Mouse (Mus musculus) MEL (cell line): ENCODE measurements around the gene Gabarapl1. TPM values are rescaled to one million over a fixed set of nuclear protein-coding genes. Genes with fewer than 3 reads are reported as not detected.

Experiments used
- DNase-seq: peaks from one replicate; pipeline ENCODE4 v3.0.0; 2011; ENCODE audit warnings: low read depth, low spot score
- H3K27ac ChIP-seq: 2 replicates; pipeline ENCODE4 v1.5.1; 2012; ENCODE audit warnings: low read depth, mild to moderate bottlenecking, control low read depth, low read length, moderate library complexity; ENCODE audit not compliant: control insufficient read depth
- H3K27me3 ChIP-seq, 2 experiments: fragments of 150-350 bp in 1 of 2; sonication (generic) in 1 of 2; 2 replicates each; pipeline ENCODE4 v1.6.1; 2012; ENCODE audit warnings: low read length in 2 of 2, mild to moderate bottlenecking in 2 of 2, improper control_type of control experiment in 1 of 2, moderate library complexity in 1 of 2; ENCODE audit not compliant: insufficient read depth in 2 of 2, control insufficient read depth in 1 of 2
- H3K36me3 ChIP-seq, 2 experiments: 2 replicates each; pipeline ENCODE4 v1.6.1; 2012 to 2014; ENCODE audit warnings: low read length in 2 of 2, improper control_type of control experiment in 1 of 2, inconsistent platforms in 1 of 2, mild to moderate bottlenecking in 1 of 2; ENCODE audit not compliant: insufficient read depth in 2 of 2, control insufficient read depth in 1 of 2
- H3K4me1 ChIP-seq, 2 experiments: fragments of 150-350 bp in 1 of 2; sonication (generic) in 1 of 2; 2 replicates each; pipeline ENCODE4 v1.6.1; 2012; ENCODE audit warnings: low read length in 2 of 2, improper control_type of control experiment in 1 of 2, mild to moderate bottlenecking in 1 of 2; ENCODE audit not compliant: insufficient read depth in 2 of 2, control insufficient read depth in 1 of 2
- H3K4me3 ChIP-seq, 2 experiments: fragments of 150-350 bp in 1 of 2; sonication (generic) in 1 of 2; 2 replicates each; pipeline ENCODE4 v1.5.1; 2012; ENCODE audit warnings: low read depth in 2 of 2, low read length in 2 of 2, mild to moderate bottlenecking in 2 of 2, moderate library complexity in 2 of 2, control low read depth in 1 of 2, improper control_type of control experiment in 1 of 2; ENCODE audit not compliant: control insufficient read depth in 1 of 2, insufficient read depth in 1 of 2
- H3K79me2 ChIP-seq: 2 replicates; pipeline ENCODE4 v1.6.1; 2012; ENCODE audit warnings: mild to moderate bottlenecking, low read length, moderate library complexity; ENCODE audit not compliant: control insufficient read depth, poor library complexity, insufficient read depth
- H3K9ac ChIP-seq: 2 replicates; pipeline ENCODE4 v1.6.1; 2012; ENCODE audit warnings: low read depth, mild to moderate bottlenecking, control low read depth, low read length, moderate library complexity; ENCODE audit not compliant: control insufficient read depth, poor library complexity, severe bottlenecking
- H3K9me3 ChIP-seq: fragments of 150-350 bp; sonication (generic); replicated peaks from 2 replicates; pipeline ENCODE4 v1.6.1; 2012; ENCODE audit warnings: mild to moderate bottlenecking, low read length, improper control_type of control experiment, moderate library complexity; ENCODE audit not compliant: insufficient read depth
- BHLHE40 ChIP-seq: IDR thresholded peaks from 2 replicates; pipeline ENCODE4 v1.6.1; 2012; ENCODE audit warnings: low read depth, mild to moderate bottlenecking, inconsistent platforms, low read length, improper control_type of control experiment, borderline replicate concordance
- CTCF ChIP-seq, 3 experiments: IDR thresholded peaks in 2 of 3; conservative IDR thresholded peaks in 1 of 3; 2 replicates each; pipeline ENCODE4 v1.5.1; 2011 to 2012; ENCODE audit warnings: low read length in 3 of 3, low read depth in 2 of 3, mild to moderate bottlenecking in 2 of 3, improper control_type of control experiment in 1 of 3, inconsistent platforms in 1 of 3, mixed read lengths in 1 of 3, moderate library complexity in 1 of 3; ENCODE audit not compliant: control insufficient read depth in 1 of 3, insufficient read depth in 1 of 3, poor library complexity in 1 of 3, severe bottlenecking in 1 of 3
- E2F4 ChIP-seq: IDR thresholded peaks from 2 replicates; pipeline ENCODE4 v1.6.1; 2011; ENCODE audit warnings: low read depth, low read length, improper control_type of control experiment, borderline replicate concordance
- GABPA ChIP-seq: IDR thresholded peaks from 2 replicates; pipeline ENCODE4 v1.6.1; 2012; ENCODE audit warnings: low read depth, mild to moderate bottlenecking, inconsistent platforms, low read length, improper control_type of control experiment, moderate library complexity
- HCFC1 ChIP-seq: IDR thresholded peaks from 2 replicates; pipeline ENCODE4 v1.6.1; 2012; ENCODE audit warnings: low read depth, mild to moderate bottlenecking, inconsistent platforms, low read length, improper control_type of control experiment, moderate library complexity
- JUND ChIP-seq: IDR thresholded peaks from 2 replicates; pipeline ENCODE4 v1.6.1; 2011; ENCODE audit warnings: low read depth, mild to moderate bottlenecking, improper control_type of control experiment, low read length
- KAT2A ChIP-seq: conservative IDR thresholded peaks from 2 replicates; pipeline ENCODE4 v1.6.1; 2012; ENCODE audit warnings: low read depth, low read length, improper control_type of control experiment, inconsistent platforms
- MAFK ChIP-seq: IDR thresholded peaks from 2 replicates; pipeline ENCODE4 v1.6.1; 2011; ENCODE audit warnings: low read depth, mild to moderate bottlenecking, low read length, improper control_type of control experiment, borderline replicate concordance
- MAX ChIP-seq: IDR thresholded peaks from 2 replicates; pipeline ENCODE4 v1.6.1; 2011; ENCODE audit warnings: low read length, improper control_type of control experiment
- MAZ ChIP-seq: IDR thresholded peaks from 2 replicates; pipeline ENCODE4 v1.6.1; 2012; ENCODE audit warnings: low read depth, mild to moderate bottlenecking, inconsistent platforms, low read length, improper control_type of control experiment
- MEF2A ChIP-seq: IDR thresholded peaks from 2 replicates; pipeline ENCODE4 v1.6.1; 2014; ENCODE audit warnings: low read depth, mild to moderate bottlenecking, inconsistent platforms, low read length, improper control_type of control experiment; ENCODE audit not compliant: poor library complexity, insufficient replicate concordance, severe bottlenecking; ENCODE audit errors: extremely low read depth
- MYB ChIP-seq: IDR thresholded peaks from 2 replicates; pipeline ENCODE4 v1.6.1; 2011; ENCODE audit warnings: mild to moderate bottlenecking, low read depth, low read length, improper control_type of control experiment
- NELFE ChIP-seq: IDR thresholded peaks from 2 replicates; pipeline ENCODE4 v1.6.1; 2011; ENCODE audit warnings: low read depth, low read length, improper control_type of control experiment
- POLR2A ChIP-seq, 2 experiments: IDR thresholded peaks; 2 replicates each; pipeline ENCODE4 v1.6.1; 2011 to 2012; ENCODE audit warnings: low read length in 2 of 2, mild to moderate bottlenecking in 2 of 2, control low read depth in 1 of 2, improper control_type of control experiment in 1 of 2, low read depth in 1 of 2, moderate library complexity in 1 of 2; ENCODE audit not compliant: control insufficient read depth in 1 of 2, insufficient read depth in 1 of 2, poor library complexity in 1 of 2
- POLR2AphosphoS5 ChIP-seq: IDR thresholded peaks from 2 replicates; pipeline ENCODE4 v1.6.1; 2012; ENCODE audit warnings: low read depth, borderline replicate concordance, mild to moderate bottlenecking, inconsistent platforms, low read length, moderate library complexity, mixed read lengths
- SMC3 ChIP-seq: IDR thresholded peaks from 2 replicates; pipeline ENCODE4 v1.6.1; 2011; ENCODE audit warnings: low read depth, low read length, improper control_type of control experiment
- TBP ChIP-seq: IDR thresholded peaks from 2 replicates; pipeline ENCODE4 v1.8.0; 2011; ENCODE audit warnings: low read depth, low read length, improper control_type of control experiment
- TCF12 ChIP-seq: IDR thresholded peaks from 2 replicates; pipeline ENCODE4 v1.6.1; 2014; ENCODE audit warnings: low read depth, mild to moderate bottlenecking, inconsistent platforms, low read length, improper control_type of control experiment, moderate library complexity
- UBTF ChIP-seq: IDR thresholded peaks from 2 replicates; pipeline ENCODE4 v1.6.1; 2012; ENCODE audit warnings: low read depth, mild to moderate bottlenecking, inconsistent platforms, low read length, improper control_type of control experiment, moderate library complexity, borderline replicate concordance; ENCODE audit not compliant: insufficient read depth
- USF2 ChIP-seq, 2 experiments: IDR thresholded peaks; 2 replicates each; pipeline ENCODE4 v1.6.1; 2011 to 2012; ENCODE audit warnings: improper control_type of control experiment in 2 of 2, low read length in 2 of 2, borderline replicate concordance in 1 of 2, inconsistent platforms in 1 of 2, low read depth in 1 of 2, mild to moderate bottlenecking in 1 of 2; ENCODE audit not compliant: insufficient read depth in 1 of 2
- ZC3H11A ChIP-seq: IDR thresholded peaks from 2 replicates; pipeline ENCODE4 v1.6.1; 2012; ENCODE audit warnings: low read depth, mild to moderate bottlenecking, inconsistent platforms, low read length, improper control_type of control experiment
- ZMIZ1 ChIP-seq: IDR thresholded peaks from 2 replicates; pipeline ENCODE4 v1.6.1; 2012; ENCODE audit warnings: low read depth, mild to moderate bottlenecking, inconsistent platforms, low read length, improper control_type of control experiment, moderate library complexity
- ZNF384 ChIP-seq: IDR thresholded peaks from 2 replicates; pipeline ENCODE4 v1.6.1; 2012; ENCODE audit warnings: low read depth, mild to moderate bottlenecking, inconsistent platforms, low read length, improper control_type of control experiment
- polyA plus RNA-seq, 2 experiments: library from polyadenylated mRNA; stranded (reverse) in 1 of 2; unstranded in 1 of 2; fragments of >175 nt in 1 of 2; fragments of >200 nt in 1 of 2; gene quantifications; 2 replicates each; pipeline versions ENCODE4 v1.2.1 to v1.2.4; 2012; ENCODE audit warnings: low replicate concordance in 2 of 2, low read depth in 1 of 2; ENCODE audit not compliant: insufficient read length in 2 of 2, insufficient read depth in 1 of 2, missing spikeins in 1 of 2
- total RNA-seq: library from RNA; depleted of rRNA; stranded (reverse); fragments of 300-350 nt; gene quantifications from 2 replicates; pipeline ENCODE4 v1.2.3, GENCODE M21; 2012; rRNA removed

Gene Gabarapl1
- total and polyA plus RNA-seq, 3 experiments: 61.3 to 99.5 TPM; not detected in 1

DNA sequence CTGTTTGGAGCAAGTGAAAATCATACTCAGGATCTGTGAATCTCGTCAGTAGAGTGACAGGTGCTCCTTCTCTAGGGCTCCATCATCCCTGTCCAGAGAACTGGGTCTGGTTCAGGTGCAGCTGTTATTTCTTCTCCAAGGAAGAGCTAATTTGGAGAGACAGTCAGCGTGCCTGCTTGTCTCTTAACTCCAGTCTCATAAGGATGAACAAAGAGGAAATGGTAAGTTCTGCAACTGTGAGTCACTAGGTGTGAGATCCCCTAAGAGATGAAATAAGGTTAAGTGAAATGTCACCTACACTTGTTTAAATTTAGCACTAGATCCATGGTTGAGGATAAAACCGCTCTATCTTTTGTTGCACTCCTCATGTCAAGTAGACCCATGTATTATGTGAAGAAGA, 50.1 kb downstream of the Gabarapl1 start:
- Histone ChIP-seq H3K36me3 (no peaks in the 10 kb centered on the region), H3K79me2 (no peaks in the 10 kb centered on the region), H3K4me3 (no peak overlapping the region), H3K9ac (no peak overlapping the region), H3K9me3 (no peaks in the 10 kb centered on the region), H3K27ac (no peak overlapping the region), H3K4me1 (no peaks in the 10 kb centered on the region), H3K27me3 (peaks cover 0 to 2% of the 10 kb centered on the region in 2 experiments; a peak in 2 of 4 replicates)
- TF ChIP-seq TCF12 (no peak), NELFE (no peak), MYB (no peak), MAFK (no peak), MAX (no peak), MAZ (no peak), BHLHE40 (no peak), USF2 (IDR thresholded peaks at IDR 0.05; ENCODE audit: borderline replicate concordance in 1 of 2, insufficient read depth in 1 of 2, low read depth in 1 of 2, low read length in 2 of 2) (no peak), E2F4 (no peak), POLR2AphosphoS5 (no peak), UBTF (no peak), SMC3 (no peak), ZNF384 (no peak), POLR2A (IDR thresholded peaks at IDR 0.05; ENCODE audit: control insufficient read depth in 1 of 2, insufficient read depth in 1 of 2, low read depth in 1 of 2, low read length in 2 of 2, poor library complexity in 1 of 2) (no peak), JUND (no peak), CTCF (IDR thresholded peaks at IDR 0.05 in 2 of 3, conservative IDR thresholded peaks at IDR 0.05 in 1 of 3; ENCODE audit: control insufficient read depth in 1 of 3, insufficient read depth in 1 of 3, low read depth in 2 of 3, low read length in 3 of 3, poor library complexity in 1 of 3, severe bottlenecking in 1 of 3) (no peak), MEF2A (no peak), ZMIZ1 (no peak), GABPA (no peak), KAT2A (no peak)
- no peak for DNase-seq

DNA sequence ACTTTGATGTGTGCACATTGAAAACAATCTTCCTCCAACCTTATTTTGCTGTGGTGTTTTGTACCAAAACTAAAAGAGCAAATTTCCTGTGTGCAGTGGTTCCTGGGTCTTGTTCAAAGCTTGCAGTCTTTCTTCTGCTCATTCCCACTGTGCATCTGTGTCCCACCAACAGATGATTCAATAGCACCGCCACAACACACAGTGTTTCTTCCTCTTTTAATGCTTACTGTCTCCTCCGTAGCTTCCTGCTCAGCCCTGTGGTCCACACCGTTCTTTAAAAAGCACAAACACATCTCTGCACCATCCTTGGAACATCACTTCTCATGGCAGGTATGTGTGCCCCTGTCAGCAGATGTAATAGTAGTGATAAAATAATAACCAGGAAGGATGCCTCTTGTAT, 58.5 kb downstream of the Gabarapl1 start, which contains the start of gene Klrd1:
Klrd1 (plus strand) TSS at position 275 of the 400 bp plus-strand sequence.
- no peaks in the 10 kb centered on the region for H3K9me3 ChIP-seq
- no peak within 1 kb of the TSS for H3K27ac ChIP-seq
- no peak for DNase-seq
- no peaks in the 10 kb centered on the region for H3K27me3 ChIP-seq
- no peak within 1 kb of the TSS for H3K9ac ChIP-seq
- no peaks in the 10 kb centered on the region for H3K36me3 ChIP-seq
- no peak for TF ChIP-seq MAZ
- TF ChIP-seq ZC3H11A: no peak
- no peak for TF ChIP-seq HCFC1
- TF ChIP-seq CTCF (IDR thresholded peaks at IDR 0.05 in 2 of 3, conservative IDR thresholded peaks at IDR 0.05 in 1 of 3; ENCODE audit: control insufficient read depth in 1 of 3, insufficient read depth in 1 of 3, low read depth in 2 of 3, low read length in 3 of 3, poor library complexity in 1 of 3, severe bottlenecking in 1 of 3): no peak
- TF ChIP-seq TBP: no peak
- no peak for TF ChIP-seq GABPA
- H3K79me2 ChIP-seq: no peaks in the 10 kb centered on the region
- H3K4me1 ChIP-seq: no peaks in the 10 kb centered on the region
- H3K4me3 ChIP-seq: no peak within 1 kb of the TSS

Other genes with a start within 250 kb of the Gabarapl1 start
- not detected in 2 replicates for gene 4922502D21Rik, start 201.4 kb upstream of the Gabarapl1 start, total RNA-seq
- gene 4922502D21Rik, start 201.4 kb upstream of the Gabarapl1 start, polyA plus RNA-seq: not detected
- gene Clec12a, start 190.5 kb upstream of the Gabarapl1 start, total RNA-seq: not detected in 2 replicates
- not detected for gene Clec12a, start 190.5 kb upstream of the Gabarapl1 start, polyA plus RNA-seq
- not detected in 2 replicates for gene Clec12b, start 147.3 kb upstream of the Gabarapl1 start, total RNA-seq
- gene Clec12b, start 147.3 kb upstream of the Gabarapl1 start, polyA plus RNA-seq: not detected
- gene Clec1b, start 135.9 kb upstream of the Gabarapl1 start, total RNA-seq: not detected in 2 replicates
- not detected for gene Clec1b, start 135.9 kb upstream of the Gabarapl1 start, polyA plus RNA-seq
- not detected in 2 replicates for gene Clec9a, start 124.3 kb upstream of the Gabarapl1 start, total RNA-seq
- gene Clec9a, start 124.3 kb upstream of the Gabarapl1 start, polyA plus RNA-seq: not detected
- gene Clec1a, start 81.2 kb upstream of the Gabarapl1 start, total RNA-seq: not detected in 2 replicates
- not detected for gene Clec1a, start 81.2 kb upstream of the Gabarapl1 start, polyA plus RNA-seq
- 0.03 TPM in 1 of 2 replicates, not detected in the other for gene Olr1, start 26.0 kb upstream of the Gabarapl1 start, total RNA-seq
- under 1 TPM in 1 of 2 experiments, not detected in 1; 0.06 TPM for gene Olr1, start 26.0 kb upstream of the Gabarapl1 start, polyA plus RNA-seq
- not detected in 2 replicates for gene Tmem52b, start 20.6 kb upstream of the Gabarapl1 start, total RNA-seq
- gene Tmem52b, start 20.6 kb upstream of the Gabarapl1 start, polyA plus RNA-seq: not detected
- gene Klre1, start 44.7 kb downstream of the Gabarapl1 start, total RNA-seq: not detected in 2 replicates
- not detected for gene Klre1, start 44.7 kb downstream of the Gabarapl1 start, polyA plus RNA-seq
- gene Klrd1, start 58.6 kb downstream of the Gabarapl1 start, total RNA-seq: not detected in 2 replicates
- not detected for gene Klrd1, start 58.6 kb downstream of the Gabarapl1 start, polyA plus RNA-seq
- not detected in 2 replicates for gene Klrk1, start 90.7 kb downstream of the Gabarapl1 start, total RNA-seq
- not detected for gene Klrk1, start 90.7 kb downstream of the Gabarapl1 start, polyA plus RNA-seq
- gene Klrc3, start 110.2 kb downstream of the Gabarapl1 start, total RNA-seq: not detected in 2 replicates
- not detected for gene Klrc3, start 110.2 kb downstream of the Gabarapl1 start, polyA plus RNA-seq
- gene Klrc2, start 127.5 kb downstream of the Gabarapl1 start, total RNA-seq: not detected in 2 replicates
- gene Klrc2, start 127.5 kb downstream of the Gabarapl1 start, polyA plus RNA-seq: not detected
- not detected in 2 replicates for gene Klrc1, start 145.8 kb downstream of the Gabarapl1 start, total RNA-seq
- gene Klrc1, start 145.8 kb downstream of the Gabarapl1 start, polyA plus RNA-seq: not detected
- gene Klri1, start 184.0 kb downstream of the Gabarapl1 start, total RNA-seq: not detected in 2 replicates
- gene Klri1, start 184.0 kb downstream of the Gabarapl1 start, polyA plus RNA-seq: not detected
- gene Klri2, start 207.3 kb downstream of the Gabarapl1 start, total RNA-seq: not detected in 2 replicates
- gene Klri2, start 207.3 kb downstream of the Gabarapl1 start, polyA plus RNA-seq: not detected